Mouse (Mus musculus) T-helper 2 cell (primary cell): ENCODE measurements at regions not wholly inside any gene's neighbourhood (a gene's known extent, or its start where the extent isn't known, plus 50 kb on each side); places are given as distances from the start of the nearest gene placed in this dataset.

Source experiments
- in situ Hi-C: fragments of 300-600 bp; cut with MboI, MseI; formaldehyde crosslinking; loops from one replicate; pipeline ENCODE4 v1.15.1; 2025; ENCODE audit warnings: high pct_unique_total_duplicates

DNA sequence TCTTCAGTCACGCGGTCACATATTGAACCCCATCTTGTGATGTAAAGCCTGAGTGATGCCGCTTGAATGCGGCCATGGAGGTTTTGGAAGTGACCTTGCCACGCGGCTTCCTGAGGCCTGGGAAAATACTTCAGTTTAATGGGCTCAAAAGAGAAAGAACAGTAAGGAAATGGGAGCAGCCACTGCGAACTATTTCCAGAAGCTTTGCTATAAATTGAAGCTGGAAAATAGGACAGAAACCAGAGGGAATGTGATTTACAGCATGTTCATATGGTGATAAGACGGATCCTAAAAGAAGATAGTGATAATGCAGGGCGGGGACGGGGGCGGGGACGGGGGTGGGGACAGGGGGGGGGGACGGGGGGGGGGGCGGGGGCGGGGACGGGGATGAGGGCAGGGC, 52.7 kb upstream of the Trpc4 start:
- in situ Hi-C loops = no loop called here

DNA sequence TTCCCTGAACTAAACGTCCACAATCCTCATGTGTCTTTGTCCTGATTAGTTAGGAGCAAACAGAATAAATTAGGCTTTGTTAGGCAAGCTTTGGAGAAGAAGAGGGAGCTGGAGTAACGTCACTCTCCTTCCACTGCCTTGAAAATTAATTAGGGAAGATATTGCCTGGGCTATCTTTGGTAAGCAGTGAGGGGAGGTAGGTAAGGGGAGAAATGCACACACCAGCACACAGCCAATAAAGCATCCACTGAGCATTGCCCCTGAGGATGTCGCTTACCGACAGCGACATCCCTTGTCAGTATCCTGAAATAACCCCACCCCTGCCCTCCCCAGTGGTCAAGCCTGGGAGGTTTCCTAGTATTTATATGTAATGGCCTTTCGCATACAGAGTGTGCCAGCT, 72.2 kb upstream of the Trpc4 start:
- in situ Hi-C loops = no loop called here

DNA sequence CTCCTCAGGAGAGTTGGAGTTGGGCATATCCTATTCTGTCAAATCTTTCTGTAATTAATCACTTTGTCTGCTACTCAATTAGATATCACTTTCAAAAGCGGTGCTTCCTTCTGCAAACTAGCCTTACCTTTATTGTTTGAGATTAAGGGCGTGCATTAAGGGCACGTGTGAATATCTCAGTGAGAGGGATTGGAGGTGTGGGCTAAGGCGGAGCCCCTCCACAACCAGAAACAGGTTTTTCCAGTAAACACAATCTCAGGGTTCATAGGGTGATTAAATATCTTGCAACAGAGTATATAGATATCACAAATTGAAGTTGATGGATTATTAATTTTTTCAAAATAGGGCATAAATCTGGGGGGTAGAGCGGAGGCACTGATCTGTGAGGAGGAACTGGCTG, 79.4 kb upstream of the Trpc4 start:
- in situ Hi-C loops = no loop called here

DNA sequence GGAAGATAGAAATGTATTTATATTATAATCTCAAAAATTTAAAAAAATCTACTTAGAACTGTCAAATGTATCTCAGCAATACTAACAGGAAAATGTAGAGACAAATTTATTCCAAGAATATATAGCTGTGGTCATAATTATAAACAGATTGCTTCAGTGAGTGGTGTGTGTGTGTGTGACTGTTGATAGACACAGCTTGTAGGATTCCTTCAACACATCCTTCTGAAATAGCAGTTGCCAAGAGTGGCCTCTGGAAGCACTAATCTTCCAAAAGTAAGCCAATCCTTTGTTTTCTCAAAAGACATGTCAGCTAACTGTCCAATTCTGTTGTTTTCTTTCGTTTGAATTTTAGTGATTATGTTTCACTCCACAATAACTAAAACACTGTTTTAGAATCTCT, 95.2 kb upstream of the Trpc4 start:
- in situ Hi-C loops = no loop called here

DNA sequence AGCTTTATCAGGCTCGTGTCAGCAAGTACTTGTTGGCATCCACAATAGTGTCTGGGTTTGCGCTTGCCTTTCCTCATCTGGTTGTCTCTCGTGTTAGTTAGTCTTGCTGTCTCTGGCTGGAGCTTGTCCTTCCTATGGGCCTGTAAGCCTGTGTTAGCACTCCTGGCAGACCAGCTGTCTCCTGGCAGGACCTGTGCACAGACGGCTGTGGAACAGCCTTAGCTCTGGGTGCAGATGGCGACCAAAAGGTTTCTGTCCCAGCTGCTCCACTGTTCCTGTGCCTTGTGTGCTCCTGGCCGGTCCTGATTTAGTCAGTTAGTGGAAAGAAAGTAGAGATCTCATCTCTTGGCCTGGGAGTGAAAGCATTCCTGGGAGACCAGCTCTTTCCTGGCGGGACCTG, 101.5 kb upstream of the Trpc4 start:
- in situ Hi-C loops = no loop called here

DNA sequence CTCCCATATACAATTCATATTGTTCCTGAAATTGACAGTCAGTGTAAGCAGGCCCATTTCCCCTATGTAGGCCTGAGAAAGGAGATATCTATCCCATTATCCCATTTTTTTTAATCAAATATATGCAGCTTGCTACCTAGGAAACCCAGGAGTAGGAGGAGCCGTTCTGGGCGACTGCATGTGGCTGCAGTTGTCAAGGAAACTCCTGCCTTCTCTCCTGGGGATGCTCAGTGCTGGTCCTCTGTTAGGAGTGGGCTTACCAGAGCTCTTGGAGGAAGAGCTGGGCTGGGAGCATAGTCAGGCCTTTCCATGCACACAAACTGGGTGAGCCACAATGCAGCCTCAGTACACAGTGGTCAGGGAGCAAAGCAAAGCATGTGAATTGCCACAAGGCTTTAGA, 106.5 kb upstream of the Trpc4 start:
- in situ Hi-C loops = no loop called here

DNA sequence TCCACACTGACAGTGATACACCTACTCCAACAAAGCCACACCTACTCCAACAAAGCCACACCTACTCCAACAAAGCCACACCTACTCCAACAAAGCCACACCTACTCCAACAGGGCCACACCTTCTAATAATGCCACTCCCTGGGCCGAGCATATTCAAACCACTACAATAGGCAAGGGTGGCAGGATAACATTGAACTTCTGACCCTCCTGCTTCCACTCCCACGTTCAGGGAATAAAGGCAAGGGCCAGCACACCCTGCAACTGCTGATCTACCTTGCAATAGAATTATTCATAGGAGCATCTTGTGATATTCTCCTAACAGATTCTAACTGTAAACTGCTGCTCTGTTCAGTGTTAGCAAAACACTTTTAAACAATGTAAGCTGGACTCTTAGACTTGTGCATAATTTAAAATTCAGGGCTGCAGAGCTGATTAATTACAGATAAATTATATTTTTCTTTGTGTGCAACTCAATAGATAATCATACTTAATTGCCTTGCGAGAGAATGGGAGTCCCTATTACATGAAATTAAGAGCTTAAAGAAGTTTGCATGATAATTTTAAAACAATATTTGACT, 107.7 kb upstream of the Trpc4 start:
- in situ Hi-C loops = no loop called here

DNA sequence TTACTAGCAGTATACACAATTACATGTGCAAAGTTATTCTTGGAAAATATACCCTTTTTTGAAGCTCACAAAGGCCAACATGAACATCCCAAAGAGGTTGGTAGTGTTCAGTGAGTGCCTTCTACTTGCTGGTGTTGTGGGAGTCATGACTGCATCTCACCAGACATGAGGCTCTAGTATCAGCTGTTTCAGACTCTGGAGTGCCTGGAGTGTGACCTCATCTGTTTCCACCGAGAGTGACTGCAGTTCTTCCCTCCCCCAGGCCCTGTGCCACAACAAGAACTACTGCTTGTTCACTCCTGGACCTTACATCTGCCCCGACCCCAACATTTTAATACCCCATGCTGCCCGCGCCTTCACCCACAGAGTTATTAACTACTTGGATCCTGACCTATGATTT, 128.5 kb upstream of the Trpc4 start:
- in situ Hi-C loops = no loop called here

DNA sequence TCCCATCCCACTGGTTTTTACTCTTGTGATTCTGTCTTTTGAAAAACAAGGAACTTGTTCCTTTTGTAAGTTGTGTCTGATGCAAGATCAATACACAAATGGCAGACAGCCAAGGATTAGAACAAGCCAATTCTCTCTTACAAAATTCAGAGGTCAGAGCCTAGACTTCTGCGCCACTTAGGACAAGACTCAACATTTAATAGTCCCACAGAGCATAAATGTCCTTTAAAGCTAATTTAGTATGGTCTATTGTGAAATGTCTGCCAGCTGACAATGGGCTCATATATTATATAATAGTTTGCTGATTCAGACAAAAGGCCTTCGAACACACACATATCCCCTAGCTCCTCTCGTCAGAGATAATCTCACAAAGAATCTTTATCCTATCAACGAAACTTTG, 135.6 kb upstream of the Trpc4 start:
- in situ Hi-C loops = no loop called here

DNA sequence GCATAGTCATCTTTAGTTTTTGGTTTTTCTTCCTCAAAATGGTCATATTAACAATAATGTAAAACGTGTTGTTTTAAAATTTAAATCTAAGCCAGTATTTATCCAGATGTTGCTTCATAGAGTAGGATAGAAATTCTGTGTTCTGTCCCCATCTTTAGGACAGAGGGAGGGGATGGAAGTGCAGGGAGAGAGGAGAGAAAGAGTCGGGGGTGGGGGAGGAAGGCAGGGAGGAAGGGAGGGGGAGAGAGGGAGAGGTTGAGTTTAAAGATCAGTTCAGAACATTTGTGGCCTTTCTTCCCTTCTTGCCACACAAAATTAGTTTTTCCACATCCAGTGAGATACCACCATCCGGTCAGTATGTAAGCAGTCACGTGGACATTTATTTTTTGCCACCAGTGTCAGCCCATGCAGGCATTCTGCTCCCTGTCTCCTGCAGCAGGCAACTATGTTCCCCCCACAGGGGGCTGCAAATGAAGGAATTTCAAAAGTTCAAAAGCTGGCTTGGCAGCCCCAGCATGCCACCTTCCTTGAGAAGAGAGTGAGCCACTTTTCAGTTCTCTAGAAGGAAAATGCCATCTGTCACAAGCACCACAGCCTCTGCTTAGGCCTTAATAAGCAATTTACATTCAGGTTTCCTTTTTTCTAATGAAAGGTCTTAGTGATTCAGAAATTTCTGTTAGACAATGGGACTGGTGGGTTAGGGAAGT, 137.7 kb upstream of the Trpc4 start:
- in situ Hi-C loops = no loop called here

DNA sequence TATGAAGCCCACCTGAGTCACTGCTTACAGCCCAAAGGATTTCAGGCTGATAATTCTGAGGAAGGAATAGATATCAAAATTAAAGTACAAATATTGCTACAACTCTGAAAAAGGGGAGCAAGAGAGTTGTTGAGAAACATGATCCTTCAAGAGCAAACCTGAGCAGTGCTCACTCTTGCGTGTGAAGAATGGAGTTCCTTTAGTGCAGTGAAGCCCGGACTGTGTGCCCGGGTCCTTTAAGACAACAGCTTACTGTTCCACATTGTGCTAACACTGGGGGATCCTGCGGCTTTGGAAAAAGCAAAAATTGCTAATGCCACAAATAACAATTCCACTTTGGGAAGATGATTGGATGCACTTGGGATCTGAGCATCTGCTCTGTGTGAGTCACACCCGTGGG, 139.0 kb upstream of the Trpc4 start:
- in situ Hi-C loops = no loop called here

DNA sequence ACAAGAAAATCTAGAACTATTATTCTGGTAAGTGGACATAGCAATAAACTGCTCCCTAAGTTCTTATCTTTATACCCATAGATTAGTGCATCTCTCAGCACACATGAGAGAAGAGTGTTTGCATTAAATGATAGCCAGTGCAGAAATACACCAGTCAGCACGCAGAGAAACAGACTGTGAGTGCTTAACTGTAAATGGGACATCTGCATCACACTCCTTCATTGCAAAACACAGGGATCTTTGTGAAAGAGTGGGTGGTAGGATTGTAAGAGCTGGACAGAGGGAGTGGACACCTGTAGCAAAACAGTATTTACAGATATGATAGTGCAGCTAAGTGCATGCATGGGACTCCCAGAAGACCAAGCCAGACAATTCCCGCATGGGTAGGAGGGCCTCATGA, 144.8 kb upstream of the Trpc4 start:
- in situ Hi-C loops = no loop called here

DNA sequence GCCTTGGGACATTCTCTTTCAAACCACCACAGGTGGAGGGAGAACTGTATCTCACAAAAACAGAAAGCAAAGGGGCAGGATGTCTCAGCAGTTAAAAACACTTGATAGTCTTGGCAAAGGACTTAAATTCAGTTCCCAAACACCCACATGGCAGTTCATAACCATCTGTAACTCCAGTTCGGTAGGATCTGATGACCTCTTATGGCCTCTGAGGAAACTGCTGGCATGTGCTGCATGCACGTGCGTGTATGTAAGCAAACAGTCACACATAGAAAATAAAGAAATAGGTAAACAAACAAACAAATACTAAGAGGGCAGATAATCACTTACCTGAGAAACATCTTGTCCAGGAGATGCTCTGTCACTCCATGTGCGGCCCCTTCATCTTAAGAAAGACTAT, 129.4 kb upstream of the Ufm1 start:
- in situ Hi-C loops = no loop called here

DNA sequence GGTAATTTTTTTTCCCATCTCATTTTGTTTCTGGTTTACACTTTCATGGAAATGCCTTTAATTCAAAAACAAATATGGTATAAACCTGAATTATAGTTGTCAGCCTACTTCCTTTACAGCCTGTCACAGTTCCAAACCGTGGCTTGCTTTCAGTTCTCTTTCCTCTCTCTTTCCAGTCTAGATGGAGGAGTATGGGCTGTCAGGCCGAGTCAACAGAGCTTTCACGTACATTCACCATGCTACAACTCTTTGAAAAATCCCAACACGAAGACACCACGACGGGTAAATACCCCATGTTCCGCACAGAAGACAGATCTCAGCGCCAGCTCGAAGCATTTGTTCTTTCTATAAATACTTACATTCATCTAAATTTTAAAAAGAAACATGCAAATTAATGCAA, 125.2 kb upstream of the Ufm1 start:
- in situ Hi-C loops = no loop called here

DNA sequence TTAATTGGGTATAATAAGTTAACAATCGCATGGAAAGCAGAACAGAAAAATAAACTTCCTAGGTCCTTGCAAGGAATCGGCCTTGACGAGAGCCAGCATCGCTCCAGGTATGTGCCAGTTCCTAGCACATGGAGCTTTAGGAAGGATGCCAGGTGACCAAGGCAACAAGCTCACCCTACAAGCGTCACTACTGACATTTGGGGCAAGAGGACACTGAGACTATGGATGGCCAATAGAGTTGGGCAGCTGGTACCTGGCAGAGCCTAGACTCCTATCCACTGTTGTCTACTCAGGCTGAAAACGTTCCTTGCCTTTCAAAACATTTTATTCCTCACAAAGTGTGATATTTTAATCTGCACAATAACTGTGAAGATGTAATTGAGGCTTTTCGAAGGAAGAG, 124.6 kb upstream of the Ufm1 start:
- in situ Hi-C loops = no loop called here

DNA sequence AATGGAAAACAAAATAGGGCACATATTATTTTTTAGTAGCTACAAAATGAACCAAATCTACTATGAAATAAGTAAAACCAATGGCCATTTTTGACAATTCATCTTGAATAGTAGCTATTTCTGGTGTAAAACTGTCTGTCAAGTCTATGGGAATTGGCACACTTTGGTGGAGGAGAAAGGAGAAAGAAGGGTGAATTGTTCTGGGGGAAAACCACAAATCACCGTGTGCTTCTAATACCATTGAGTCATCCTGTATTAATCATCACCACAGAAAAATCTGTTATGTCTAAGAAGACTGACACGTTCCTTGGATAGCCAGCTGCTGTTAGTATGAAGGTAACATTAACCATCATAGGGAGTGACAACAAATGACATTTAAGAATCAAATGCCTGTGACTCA, 123.7 kb upstream of the Ufm1 start:
- in situ Hi-C loops = no loop called here

DNA sequence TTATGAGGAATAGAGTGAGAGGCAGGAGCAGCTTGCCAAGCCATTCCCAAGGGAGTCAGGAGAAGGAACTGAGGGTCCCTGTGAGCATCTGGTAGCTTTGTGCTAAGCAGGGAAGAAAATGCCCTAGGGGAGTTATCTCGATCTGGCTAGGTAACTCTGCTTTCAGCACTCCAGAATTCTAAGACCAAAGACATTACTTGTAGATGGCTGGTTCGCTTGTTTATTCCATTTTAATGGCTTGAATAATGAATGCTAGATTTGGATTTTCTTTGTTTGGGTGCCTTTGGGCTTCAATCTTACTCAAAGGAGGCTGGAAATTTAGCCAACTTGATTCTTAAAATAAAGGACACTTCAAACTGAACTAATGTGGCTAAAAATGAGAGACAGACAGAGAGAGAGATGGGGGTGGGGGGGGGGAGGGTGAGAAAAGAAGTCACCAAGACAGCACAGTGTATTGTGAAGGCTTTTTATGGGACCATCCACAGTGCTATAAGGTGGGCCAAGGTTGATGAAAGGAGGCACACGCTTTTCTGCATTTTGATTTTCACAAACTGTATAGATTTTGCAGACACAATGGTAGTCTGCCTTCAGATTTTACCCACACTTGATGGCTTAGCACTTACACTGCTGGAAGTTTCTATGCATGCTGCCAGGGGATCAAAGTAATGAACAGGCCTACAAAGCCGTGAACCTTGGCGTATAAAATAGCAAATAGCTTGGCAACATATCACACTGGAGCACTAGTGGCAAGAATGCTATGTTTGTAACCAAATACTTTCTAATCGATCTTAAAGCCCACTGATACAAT, 121.3 kb upstream of the Ufm1 start:
- in situ Hi-C loops = no loop called here

DNA sequence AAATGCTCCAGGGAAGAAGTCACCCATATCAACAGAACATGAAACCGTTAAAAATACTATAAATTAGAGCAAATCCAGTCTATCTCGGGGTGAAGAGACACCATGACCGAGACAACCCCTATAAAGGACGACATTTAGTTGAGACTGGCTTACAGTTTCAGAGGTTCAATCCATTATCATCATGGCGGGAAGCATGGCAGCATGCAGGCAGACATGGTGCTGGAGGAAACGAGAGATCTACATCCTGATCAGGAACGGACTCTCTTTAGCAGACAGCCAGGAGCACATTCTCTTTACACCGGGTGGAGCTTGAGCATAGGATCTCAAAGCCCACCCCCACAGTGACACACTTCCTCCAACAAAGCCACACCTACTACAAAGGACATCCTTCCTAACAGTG, 118.7 kb upstream of the Ufm1 start:
- in situ Hi-C loops = no loop called here

DNA sequence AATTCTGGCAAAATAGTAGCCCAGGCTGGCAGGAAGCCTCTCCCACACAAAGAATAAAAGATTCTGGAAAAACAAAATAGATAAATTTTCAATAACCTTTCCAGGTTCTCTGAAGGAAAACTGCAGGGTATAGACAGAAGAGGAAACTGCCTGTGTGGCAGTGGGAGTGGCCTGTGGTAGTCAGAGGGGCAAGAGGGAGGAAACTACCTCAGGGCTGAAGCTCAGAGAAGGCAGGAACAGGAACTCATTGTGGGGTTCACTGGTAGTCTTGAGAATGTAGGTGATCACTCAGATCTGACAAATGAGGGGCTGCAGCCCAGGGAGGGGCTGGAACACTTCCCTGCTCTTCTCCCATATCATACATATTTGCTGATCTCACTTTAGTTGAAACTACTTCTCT, 118.0 kb upstream of the Ufm1 start:
- in situ Hi-C loops = no loop called here

DNA sequence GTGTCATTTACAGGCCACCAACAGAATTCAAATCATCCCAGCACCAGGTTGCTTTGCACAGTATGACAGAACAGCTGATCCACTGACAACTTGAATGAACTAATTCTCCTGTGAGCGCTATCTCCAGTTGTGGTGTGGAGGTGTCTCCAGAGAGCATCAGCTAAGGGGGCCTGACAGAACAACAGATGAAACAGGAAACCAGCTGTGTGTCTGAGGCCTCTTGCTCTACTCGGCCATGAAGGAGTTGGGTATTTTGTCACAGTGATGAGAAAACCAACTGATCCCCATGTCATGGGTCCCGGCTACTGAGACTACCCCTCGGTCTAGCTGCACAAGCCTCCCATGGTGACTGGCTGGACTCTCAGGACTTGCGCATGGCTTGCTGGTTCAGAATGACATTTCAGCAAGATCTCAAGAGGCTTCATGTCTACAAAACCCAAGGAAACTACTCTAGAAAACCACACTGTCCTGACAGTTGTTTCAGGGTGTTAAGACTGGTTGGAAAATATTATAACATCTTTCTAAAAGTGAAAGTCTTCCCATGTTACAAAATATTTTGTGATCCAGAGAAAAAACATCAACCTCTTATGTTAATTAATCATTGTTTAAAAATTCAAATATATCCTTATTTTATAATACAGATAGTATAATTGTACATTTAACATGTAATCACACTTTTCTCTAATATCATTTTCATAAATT, 113.9 kb upstream of the Ufm1 start:
- in situ Hi-C loops = no loop called here

DNA sequence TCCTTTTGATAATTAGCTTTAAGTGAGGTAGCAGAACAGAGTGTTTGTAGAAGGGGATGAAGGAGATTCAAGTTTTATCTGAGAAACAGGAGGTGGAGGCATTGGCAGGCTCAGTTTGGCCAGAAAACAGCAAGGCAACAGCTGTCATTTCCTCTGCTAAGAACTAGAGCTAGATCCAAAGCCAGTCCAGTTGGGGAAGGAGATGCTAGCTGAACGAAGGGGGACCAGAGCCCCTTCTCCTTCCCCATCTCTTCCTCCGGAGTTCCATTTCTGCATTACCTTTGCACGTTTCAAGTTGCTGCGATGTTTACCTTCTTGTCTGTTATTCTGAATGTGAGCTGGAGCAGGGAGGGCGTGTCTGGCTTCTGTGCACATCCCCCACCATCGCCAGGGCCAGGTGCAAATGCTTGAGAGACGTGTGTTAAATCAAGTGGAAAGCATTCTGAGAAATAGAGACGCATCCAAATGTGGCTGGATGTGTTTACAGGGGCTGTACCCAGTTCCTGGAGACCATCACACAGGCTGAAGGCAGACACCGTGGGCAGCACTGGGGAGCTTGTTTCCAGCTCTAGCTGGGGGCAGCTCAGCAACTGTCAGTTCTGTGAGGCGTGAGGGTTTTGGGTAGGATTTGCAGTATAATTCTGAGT, 111.4 kb upstream of the Ufm1 start:
- in situ Hi-C loops = loop anchor here (25.0 kb wide), 1 partner anchor 637 kb away; no protein-coding TSS in a partner anchor
